Mouse (Mus musculus) olfactory bulb, adult 2 months (tissue): Measurements from ENCODE around the gene Ccdc103.

Experiments
- CTCF ChIP-seq: fragments of 200-500 bp; IDR thresholded peaks from 2 replicates; pipeline ENCODE4 v1.5.1; 2012; ENCODE audit warnings: low read depth, mild to moderate bottlenecking, low read length, moderate library complexity; ENCODE audit not compliant: insufficient read depth
- POLR2A ChIP-seq: fragments of 200-500 bp; IDR thresholded peaks from 2 replicates; pipeline ENCODE4 v1.6.1; 2012; ENCODE audit warnings: mild to moderate bottlenecking, low read depth, low read length, moderate library complexity; ENCODE audit not compliant: insufficient read depth

GRCm38 (mm10) chr11:102836146-102836545 lies 44.9 kb upstream of the Ccdc103 start:
- no peak for TF ChIP-seq CTCF
- TF ChIP-seq POLR2A, result no peak
